7 mouse cellular contexts compared by ENCODE assay signal in the genomic region with DNA sequence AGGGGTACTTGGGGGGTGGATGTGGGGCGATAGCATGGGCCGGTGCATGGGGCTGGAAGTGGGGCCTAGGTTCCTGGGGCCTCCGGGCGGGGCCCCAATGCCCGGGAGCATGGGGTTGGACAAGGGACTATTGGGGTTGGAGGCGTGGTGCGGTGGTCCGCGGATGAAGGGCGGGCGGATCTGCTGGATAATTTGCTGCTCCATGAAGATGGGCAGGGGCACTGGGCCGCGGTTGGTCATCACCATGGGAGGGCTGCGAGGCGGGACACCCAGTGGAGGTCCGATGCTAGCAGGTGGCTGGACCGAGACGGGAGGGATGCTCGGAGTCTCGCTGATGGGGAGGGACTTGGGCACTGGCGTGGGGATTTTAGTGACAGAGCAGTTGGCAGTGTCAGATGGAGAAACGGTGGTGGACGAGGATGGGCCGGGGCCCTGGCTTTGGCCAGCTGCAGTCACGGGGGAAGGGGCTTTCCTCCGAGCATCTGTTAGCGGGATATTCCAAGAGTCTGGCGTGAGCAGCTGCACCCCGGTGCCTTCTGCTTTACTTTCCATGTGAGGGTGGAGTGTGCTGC.
DNase-seq lines count a peak whose midpoint lies in the region; ATAC-seq and TF ChIP-seq lines count a peak whose summit lies in the region.

No protein-coding gene starts in this region.

- WGBS in forebrain, embryonic 14.5 days, result 3% methylated on average over 29 of the region's 29 CpGs

- peaks cover 17% of the 10 kb centered on the region for H3K27me3 ChIP-seq in ES-Bruce4 (ENCODE audit: control insufficient read depth, insufficient read depth, low read length, poor library complexity, severe bottlenecking)
- 0 out of 2 replicates have a peak, but pooled peaks cover 14% of the 10 kb centered on the region for H3K27me3 ChIP-seq in forebrain, embryonic 14.5 days (replicated peaks; ENCODE audit: control insufficient read depth, insufficient read depth, low read length)

- H3K27ac ChIP-seq in ES-Bruce4 (ENCODE audit: insufficient read depth, low read length), result no peak overlapping the region
- H3K27ac ChIP-seq in forebrain, embryonic 14.5 days (ENCODE audit: low read depth, low read length), result no peak overlapping the region

- DNase-seq in brain, adult 2 months (ENCODE audit: low read depth, low spot score), result peak; percentile 37
- DNase-seq in forebrain, embryonic 14.5 days (ENCODE audit: low spot score), result peak; percentile 37
- peak; percentile 54 for DNase-seq in mesoderm, embryonic 11.5 days (ENCODE audit: low read depth, low spot score)
- no peak for DNase-seq in gastrocnemius, postnatal 10 days
- DNase-seq in layer of hippocampus, adult 8-10 months (ENCODE audit: low spot score in 2 of 2), result no peak

- no peaks in the 10 kb centered on the region for H3K9me3 ChIP-seq in ES-Bruce4 (replicated peaks; ENCODE audit: control insufficient read depth, insufficient read depth, low read length, poor library complexity, severe bottlenecking)
- H3K9me3 ChIP-seq in forebrain, embryonic 14.5 days (replicated peaks; ENCODE audit: control insufficient read depth, low read length), result no peaks in the 10 kb centered on the region

- TF ChIP-seq EP300 in ES-Bruce4 (IDR thresholded peaks at IDR 0.05; ENCODE audit: insufficient read depth, low read depth, low read length), result no peak

- TF ChIP-seq POLR2A in ES-Bruce4 (IDR thresholded peaks at IDR 0.05; ENCODE audit: insufficient read depth, low read length), result no peak

- ATAC-seq in forebrain, embryonic 14.5 days, result peak; percentile 13; the same call in 1 of the 2 replicates
- ATAC-seq in granulocyte monocyte progenitor cell, adult 5-6 weeks (replicated peaks; ENCODE audit: poor library complexity, severe bottlenecking), result no peak

- no peaks in the 10 kb centered on the region for H3K4me1 ChIP-seq in ES-Bruce4 (ENCODE audit: control insufficient read depth, insufficient read depth, low read length)
- H3K4me1 ChIP-seq in forebrain, embryonic 14.5 days (ENCODE audit: control insufficient read depth, insufficient read depth, low read length), result peaks cover 24% of the 10 kb centered on the region

- H3K4me2 ChIP-seq in forebrain, embryonic 14.5 days (ENCODE audit: low read length), result peak overlapping the region; percentile 99

- 0 out of 2 replicates have a peak overlapping the region, but pooled peaks have one; percentile 31 for H3K9ac ChIP-seq in ES-Bruce4 (ENCODE audit: low read depth, poor library complexity, severe bottlenecking)
- H3K9ac ChIP-seq in forebrain, embryonic 14.5 days (ENCODE audit: low read length), result peak overlapping the region; percentile 70

- H3K36me3 ChIP-seq in ES-Bruce4 (ENCODE audit: control insufficient read depth, insufficient read depth, low read length, poor library complexity, severe bottlenecking), result no peaks in the 10 kb centered on the region
- H3K36me3 ChIP-seq in forebrain, embryonic 14.5 days (ENCODE audit: control insufficient read depth, insufficient read depth, low read length), result no peaks in the 10 kb centered on the region

- no peak for TF ChIP-seq CTCF in ES-Bruce4 (IDR thresholded peaks at IDR 0.05; ENCODE audit: low read depth, low read length)

- peak overlapping the region; percentile 70 for H3K4me3 ChIP-seq in ES-Bruce4 (ENCODE audit: low read depth, low read length)
- peak overlapping the region; percentile 45 for H3K4me3 ChIP-seq in forebrain, embryonic 14.5 days (ENCODE audit: low read depth, low read length)

Comparison
In these comparisons a context has a peak if more than half of its experiments do, and no peak if none do; other contexts are left out.
1. DNase-seq: peak in brain, adult 2 months (single experiment), forebrain, embryonic 14.5 days (single experiment) and mesoderm, embryonic 11.5 days (single experiment); none in gastrocnemius, postnatal 10 days (single experiment) and layer of hippocampus, adult 8-10 months (0 of 2).